Mouse (Mus musculus) retina, adult 2 months (tissue): ENCODE data around the gene Tnpo2.

Experiments used
- DNase-seq: peaks from one replicate; pipeline ENCODE4 v3.0.0-alpha.2; 2012; ENCODE audit warnings: low read depth, low spot score

The Tnpo2 gene

DNA sequence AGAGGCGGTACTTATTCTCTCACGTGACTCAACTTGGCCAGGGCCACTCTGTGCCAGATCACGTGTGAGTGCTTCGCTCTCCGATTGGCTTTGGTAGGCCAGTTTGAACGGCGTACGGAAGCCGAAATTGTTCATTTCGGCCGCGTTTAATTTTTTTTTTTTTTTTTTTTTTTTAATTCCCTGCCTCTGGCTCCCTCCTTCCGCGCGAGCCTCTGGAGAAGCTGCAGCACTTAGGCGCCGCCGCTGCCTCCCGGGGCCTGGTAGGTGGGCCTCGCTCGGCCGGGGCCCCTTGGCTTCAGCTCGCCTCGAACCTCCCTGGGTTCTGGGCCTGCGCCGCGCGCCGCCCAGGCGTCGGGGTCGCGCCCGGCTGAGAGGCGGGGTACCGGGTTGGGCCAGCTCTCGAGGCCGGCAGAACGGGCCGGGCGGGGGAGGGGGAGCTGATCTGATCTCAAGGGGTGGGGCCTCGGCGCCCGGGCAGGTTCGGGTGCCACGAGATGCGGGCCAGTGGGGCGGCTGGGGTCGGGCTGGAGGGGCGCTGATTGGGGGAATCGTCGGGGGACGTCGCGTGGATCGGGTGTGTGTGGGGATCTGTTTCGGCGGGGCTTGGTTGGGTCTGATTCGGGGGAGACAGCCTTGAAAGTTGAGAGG lies at the start of gene Tnpo2:
Gene Tnpo2 (plus strand): TSS at position 198 of the 648 bp plus-strand sequence.
- DNase-seq, result peak; percentile 93

DNA sequence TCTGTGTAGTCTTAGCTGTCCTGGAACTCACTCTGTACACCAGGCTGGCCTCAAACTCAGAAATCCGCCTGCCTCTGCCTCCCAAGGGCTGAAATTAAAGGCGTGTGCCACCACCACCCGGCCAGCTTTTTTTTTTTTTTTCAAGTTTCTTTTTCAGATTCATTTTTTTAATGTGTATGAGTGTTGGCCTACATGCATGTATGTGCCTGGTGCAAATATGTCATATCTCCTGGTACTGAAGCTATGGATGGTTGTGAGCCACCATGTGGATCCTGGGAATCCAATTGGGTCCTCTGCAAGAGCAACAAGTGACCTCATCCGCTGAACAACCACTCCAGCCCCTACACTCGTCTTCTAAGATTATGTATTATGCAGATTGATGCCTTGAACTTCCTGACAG lies 49.3 kb upstream of the Tnpo2 start:
- DNase-seq, result no peak

- no peak for DNase-seq
Measured at GRCm38 (mm10) chr8:84987903-84988302, 48.8 kb upstream of the Tnpo2 start.

DNA sequence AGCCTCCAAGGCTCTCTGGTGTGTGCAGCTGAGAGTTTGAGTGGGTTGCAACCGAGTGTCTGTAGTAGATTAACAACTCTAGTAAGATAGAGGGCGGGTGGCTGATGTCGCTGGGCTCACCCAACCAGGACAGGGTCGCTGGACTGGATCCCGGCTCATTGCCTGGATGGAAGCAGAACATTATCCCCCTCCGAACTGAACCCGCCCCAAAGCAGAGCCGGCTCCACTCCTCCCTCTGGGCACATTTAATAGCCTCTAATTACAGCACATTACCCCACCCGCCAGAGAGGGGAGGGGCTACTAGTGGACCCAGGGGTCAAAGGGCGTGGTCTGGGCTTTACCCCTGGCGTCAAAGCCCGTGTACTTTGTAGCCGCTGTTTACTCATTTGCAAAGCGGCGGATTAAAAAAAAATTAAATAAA lies 47.4 kb upstream of the Tnpo2 start:
- DNase-seq, result no peak

GRCm38 (mm10) chr8:84989810-84990209 lies 46.9 kb upstream of the Tnpo2 start:
- DNase-seq, result no peak

- peak; percentile 95 for DNase-seq
Measured at GRCm38 (mm10) chr8:84990349-84990748, 46.4 kb upstream of the Tnpo2 start, which contains the start of gene Hook2. Gene Hook2, plus strand, starts transcription at chr8:84990603.

- DNase-seq, result no peak
Measured at GRCm38 (mm10) chr8:84990836-84991235, 45.9 kb upstream of the Tnpo2 start.

DNA sequence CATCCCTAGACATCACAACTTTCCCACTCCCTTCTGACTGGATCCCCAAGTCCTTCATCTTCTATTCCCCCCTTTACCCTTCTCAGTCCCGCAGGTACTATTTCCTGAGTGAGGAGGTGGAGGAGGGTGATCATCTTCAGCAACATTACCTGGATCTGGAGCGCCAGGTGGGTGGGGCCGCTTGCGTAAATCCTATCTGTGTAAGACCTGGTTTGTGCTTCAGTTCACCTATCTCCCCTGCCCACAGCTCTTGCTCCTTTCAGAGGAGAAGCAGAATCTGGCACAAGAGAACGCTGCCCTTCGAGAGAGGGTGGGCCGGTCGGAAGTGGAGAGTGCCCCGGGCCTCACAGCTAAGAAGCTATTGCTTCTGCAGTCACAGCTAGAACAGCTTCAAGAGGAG lies 42.3 kb upstream of the Tnpo2 start:
- DNase-seq, result no peak

- no peak for DNase-seq
Measured at GRCm38 (mm10) chr8:84995680-84996079, 41.0 kb upstream of the Tnpo2 start.

DNA sequence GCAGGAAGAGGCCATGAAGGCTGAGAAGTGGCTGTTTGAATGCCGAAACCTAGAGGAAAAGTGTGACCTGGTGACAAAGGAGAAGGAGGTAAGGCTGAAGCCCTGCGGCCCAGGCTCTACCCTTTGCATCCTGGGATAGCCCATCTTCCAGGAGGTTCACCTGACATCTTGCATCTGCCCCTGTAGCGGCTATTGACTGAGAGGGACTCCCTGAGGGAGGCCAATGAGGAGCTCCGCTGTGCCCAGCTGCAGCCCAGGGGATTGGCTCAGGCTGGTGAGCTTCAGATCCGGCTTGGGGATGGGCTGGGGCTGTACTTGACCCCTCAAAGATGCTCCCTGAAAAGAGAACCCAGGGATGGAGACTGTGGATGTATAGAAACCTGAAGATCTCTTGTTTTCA lies 39.7 kb upstream of the Tnpo2 start:
- DNase-seq, result no peak

GRCm38 (mm10) chr8:84997649-84998295 lies 38.9 kb upstream of the Tnpo2 start:
- DNase-seq, result no peak

GRCm38 (mm10) chr8:85007686-85008085 lies 29.0 kb upstream of the Tnpo2 start:
- no peak for DNase-seq

DNA sequence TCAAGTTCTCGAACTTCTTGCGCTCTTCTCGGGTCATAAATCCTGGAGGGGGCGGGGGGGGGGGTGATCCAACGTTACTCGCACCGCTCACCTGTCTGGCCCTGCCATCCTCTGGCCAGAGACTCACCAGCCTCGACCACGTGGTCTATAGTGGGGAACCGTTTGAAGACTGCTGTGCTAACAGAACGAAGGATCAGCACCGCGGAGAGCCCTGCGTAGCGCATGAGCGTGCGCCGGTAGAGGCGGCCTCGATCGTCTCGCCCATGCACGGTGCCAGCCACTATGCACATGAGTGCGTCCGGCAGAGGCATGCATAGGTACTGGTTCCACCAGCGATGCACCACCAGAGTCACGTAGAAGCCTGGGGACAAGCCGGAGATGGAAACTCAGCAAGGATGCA lies 25.5 kb upstream of the Tnpo2 start:
- no peak for DNase-seq

DNA sequence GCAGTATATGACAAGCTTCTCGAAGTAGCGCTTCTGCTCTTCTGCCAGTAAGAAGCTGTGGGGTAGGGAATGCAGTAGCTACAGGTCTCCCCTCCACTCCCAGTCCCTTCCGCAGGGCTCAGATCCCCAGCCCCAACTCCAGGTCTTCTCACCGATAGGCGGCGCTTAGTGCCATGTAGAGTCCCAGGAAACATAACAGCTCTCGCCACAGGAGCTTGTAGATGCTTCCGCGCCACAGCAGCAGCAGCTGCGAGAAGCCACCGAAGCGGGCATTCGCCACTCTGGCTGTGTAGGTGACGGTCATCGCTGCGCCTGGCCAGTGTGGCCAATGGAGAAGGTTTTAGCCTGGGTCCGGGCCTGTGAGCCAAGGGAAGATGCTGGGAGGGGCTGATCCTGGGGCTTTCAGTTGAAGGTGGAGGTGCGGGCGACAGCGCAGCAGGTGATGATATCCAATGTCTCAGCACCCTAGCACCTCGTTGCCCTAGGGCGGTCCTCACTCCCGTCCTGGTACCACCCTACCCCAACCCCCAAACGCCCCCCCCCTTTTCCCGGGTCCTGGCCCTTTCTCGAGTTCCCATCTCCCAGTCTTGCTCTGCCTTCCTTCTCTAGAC lies 23.4 kb upstream of the Tnpo2 start:
- DNase-seq, result no peak

GRCm38 (mm10) chr8:85014431-85014830 lies 22.3 kb upstream of the Tnpo2 start, which contains the start of gene Best2:
Gene Best2, minus strand, starts transcription at chr8:85014531.
- DNase-seq, result no peak

- no peak for DNase-seq
Measured at GRCm38 (mm10) chr8:85016724-85017123, 20.0 kb upstream of the Tnpo2 start.

DNA sequence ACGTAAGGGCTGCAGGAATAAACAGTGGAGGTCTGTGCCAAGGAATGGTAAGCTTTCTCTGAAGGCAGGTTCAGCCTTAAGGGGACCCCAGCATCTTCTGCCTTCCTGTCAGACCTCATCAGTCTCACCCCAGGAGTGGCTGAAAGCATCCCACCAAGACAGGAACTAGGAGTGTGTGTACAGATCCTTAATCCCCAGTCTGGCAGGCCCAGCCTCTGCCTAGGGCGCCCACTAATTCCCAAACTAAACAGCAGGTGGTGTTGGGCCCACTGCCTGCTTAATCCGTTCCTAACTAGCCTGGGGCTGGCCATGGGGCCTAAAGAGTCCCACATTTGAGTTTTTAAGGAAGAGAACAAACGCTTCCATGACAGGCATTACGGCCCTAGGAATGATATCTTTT lies 19.5 kb upstream of the Tnpo2 start:
- DNase-seq, result no peak

DNA sequence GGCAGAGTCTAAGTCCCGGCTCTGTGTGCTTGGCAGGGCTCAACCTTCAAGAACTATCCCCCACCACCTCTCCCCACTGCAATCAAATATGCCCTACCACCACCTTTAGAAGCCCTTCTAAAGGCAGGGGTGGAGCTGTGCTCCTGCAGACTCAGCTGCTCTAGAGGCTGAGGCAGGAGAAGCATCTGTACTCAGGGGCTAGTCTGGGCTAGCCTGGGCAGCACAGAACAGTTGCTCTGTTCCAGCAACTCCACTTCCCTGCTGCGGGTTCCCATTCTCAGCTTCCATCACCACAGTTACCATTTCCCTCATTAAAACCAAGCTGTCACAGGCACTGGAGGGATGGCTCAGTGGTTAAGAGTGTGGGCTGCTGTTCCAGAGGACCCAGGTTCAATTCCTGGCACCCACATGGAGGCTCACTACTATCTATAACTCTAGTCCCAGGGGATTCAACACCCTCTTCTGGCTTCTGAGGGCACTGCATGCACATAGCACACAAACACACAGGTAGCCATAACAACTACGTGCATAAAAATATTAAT lies 15.1 kb upstream of the Tnpo2 start:
- no peak for DNase-seq

- DNase-seq, result no peak
Measured at GRCm38 (mm10) chr8:85023846-85024245, 12.9 kb upstream of the Tnpo2 start.

- peak; percentile 86 for DNase-seq
Measured at GRCm38 (mm10) chr8:85025098-85025932, 11.4 kb upstream of the Tnpo2 start, which contains the start of gene Asna1. Gene Asna1, minus strand, starts transcription at chr8:85025281.

GRCm38 (mm10) chr8:85026670-85027515 lies 9.8 kb upstream of the Tnpo2 start, which contains the start of gene Trir:
Gene Trir, plus strand, starts transcription at chr8:85026823.
- peak; percentile 94 for DNase-seq
